Mouse (Mus musculus): ENCODE data around the gene Edrf1.

DNA sequence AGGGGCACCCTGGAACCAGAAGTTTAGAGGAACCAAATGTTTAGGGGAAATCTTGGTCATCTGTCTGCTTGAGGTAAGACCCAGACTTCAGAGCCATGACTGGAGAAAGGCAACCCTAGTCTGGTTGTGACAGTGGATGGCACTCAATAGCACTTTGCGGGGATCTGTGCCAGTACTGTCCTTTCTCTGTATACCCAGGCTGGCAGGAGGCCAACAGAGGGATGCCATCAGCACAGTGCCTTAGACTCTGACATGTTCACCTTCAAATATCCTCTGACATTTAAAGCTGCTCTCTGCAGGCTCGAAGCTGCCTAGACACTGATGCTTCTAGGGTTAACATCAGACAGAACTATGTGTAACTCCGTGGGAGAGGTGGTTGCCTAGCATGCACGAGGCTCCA, 42.1 kb downstream of the Edrf1 start:
- TF ChIP-seq POLR2A (IDR thresholded peaks at IDR 0.05; ENCODE audit: insufficient read length, low read depth): no peak
- TF ChIP-seq E2F4 (IDR thresholded peaks at IDR 0.05; ENCODE audit: insufficient read depth): no peak
